Mouse (Mus musculus) E14TG2a.4 (cell line): Measurements from ENCODE around the gene Gpr107.

Source experiments
- H3K27me3 ChIP-seq: 2 replicates; pipeline ENCODE4 v1.6.1; 2014; ENCODE audit warnings: low read length, control low read depth; ENCODE audit not compliant: insufficient read depth
- H3K36me3 ChIP-seq: 2 replicates; pipeline ENCODE4 v1.6.1; 2014; ENCODE audit warnings: low read length, control low read depth; ENCODE audit not compliant: insufficient read depth
- H3K4me1 ChIP-seq: replicated peaks from 2 replicates; pipeline ENCODE4 v1.6.1; 2014; ENCODE audit warnings: low read depth, low read length, control low read depth
- H3K4me3 ChIP-seq: replicated peaks from 2 replicates; pipeline ENCODE4 v1.5.1; 2014; ENCODE audit warnings: mild to moderate bottlenecking, low read length
- H3K9me3 ChIP-seq: 2 replicates; pipeline ENCODE4 v1.6.1; 2014; ENCODE audit warnings: low read length, control low read depth
- CTCF ChIP-seq: conservative IDR thresholded peaks from 2 replicates; pipeline ENCODE4 v1.5.1; 2014; ENCODE audit warnings: low read length
- NANOG ChIP-seq: IDR thresholded peaks from 2 replicates; pipeline ENCODE4 v1.6.1; 2014; ENCODE audit warnings: borderline replicate concordance, low read length, mixed read lengths
- POU5F1 ChIP-seq: IDR thresholded peaks from 2 replicates; pipeline ENCODE4 v1.6.1; 2014; ENCODE audit warnings: low read length, borderline replicate concordance

Gpr107 gene

GRCm38 (mm10) chr2:31258609-31259366 is 106.7 kb downstream of the Gpr107 start:
- H3K4me3 ChIP-seq, result peak overlapping the region; percentile 83
- TF ChIP-seq POU5F1, result no peak
- no peak for TF ChIP-seq CTCF
- no peak for TF ChIP-seq NANOG
- peaks cover 37% of the 10 kb centered on the region for H3K27me3 ChIP-seq
- H3K4me1 ChIP-seq, result peaks cover 75% of the 10 kb centered on the region
- H3K36me3 ChIP-seq, result no peaks in the 10 kb centered on the region
- no peaks in the 10 kb centered on the region for H3K9me3 ChIP-seq

- TF ChIP-seq POU5F1 (no peak), CTCF (no peak), NANOG (no peak)
- Histone ChIP-seq H3K36me3 (no peaks in the 10 kb centered on the region), H3K27me3 (peaks cover 35% of the 10 kb centered on the region), H3K4me3 (peak overlapping the region; percentile 83), H3K9me3 (no peaks in the 10 kb centered on the region), H3K4me1 (peaks cover 75% of the 10 kb centered on the region)
Observed at GRCm38 (mm10) chr2:31259367-31259920, 107.3 kb downstream of the Gpr107 start.

- TF ChIP-seq POU5F1, result no peak
- TF ChIP-seq CTCF, result no peak
- no peak for TF ChIP-seq NANOG
- Histone ChIP-seq H3K36me3 (no peaks in the 10 kb centered on the region), H3K4me3 (no peak overlapping the region), H3K27me3 (peaks cover 31% of the 10 kb centered on the region), H3K4me1 (peaks cover 70% of the 10 kb centered on the region), H3K9me3 (no peaks in the 10 kb centered on the region)
Observed at GRCm38 (mm10) chr2:31260549-31260948, 108.4 kb downstream of the Gpr107 start.

- no peak overlapping the region for H3K4me3 ChIP-seq
- H3K9me3 ChIP-seq, result no peaks in the 10 kb centered on the region
- TF ChIP-seq POU5F1 (no peak), NANOG (no peak), CTCF (no peak)
- H3K4me1 ChIP-seq, result peaks cover 67% of the 10 kb centered on the region
- peaks cover 19% of the 10 kb centered on the region for H3K27me3 ChIP-seq
- H3K36me3 ChIP-seq, result no peaks in the 10 kb centered on the region
Observed at GRCm38 (mm10) chr2:31263039-31263461, 110.9 kb downstream of the Gpr107 start.

GRCm38 (mm10) chr2:31263746-31264378 is 111.7 kb downstream of the Gpr107 start:
- TF ChIP-seq NANOG (no peak), POU5F1 (no peak)
- Histone ChIP-seq H3K9me3 (no peaks in the 10 kb centered on the region), H3K4me3 (no peak overlapping the region), H3K4me1 (peaks cover 67% of the 10 kb centered on the region), H3K27me3 (peaks cover 13% of the 10 kb centered on the region), H3K36me3 (no peaks in the 10 kb centered on the region)

GRCm38 (mm10) chr2:31267447-31267846 is 115.3 kb downstream of the Gpr107 start:
- Histone ChIP-seq H3K4me1 (peaks cover 62% of the 10 kb centered on the region), H3K9me3 (no peaks in the 10 kb centered on the region), H3K36me3 (no peaks in the 10 kb centered on the region), H3K4me3 (no peak overlapping the region), H3K27me3 (peaks cover 9% of the 10 kb centered on the region)
- no peak for TF ChIP-seq NANOG
- TF ChIP-seq POU5F1, result no peak
- no peak for TF ChIP-seq CTCF
